Mouse (Mus musculus) right cerebral cortex, postnatal 36 days (tissue): ENCODE measurements around the gene Vil1.

ENCODE experiments used
- DNase-seq, 2 experiments: peaks; one replicate each; pipeline ENCODE4 v3.0.0; 2022; ENCODE audit warnings: low spot score in 2 of 2, mixed read lengths in 1 of 2

The Vil1 gene

DNA sequence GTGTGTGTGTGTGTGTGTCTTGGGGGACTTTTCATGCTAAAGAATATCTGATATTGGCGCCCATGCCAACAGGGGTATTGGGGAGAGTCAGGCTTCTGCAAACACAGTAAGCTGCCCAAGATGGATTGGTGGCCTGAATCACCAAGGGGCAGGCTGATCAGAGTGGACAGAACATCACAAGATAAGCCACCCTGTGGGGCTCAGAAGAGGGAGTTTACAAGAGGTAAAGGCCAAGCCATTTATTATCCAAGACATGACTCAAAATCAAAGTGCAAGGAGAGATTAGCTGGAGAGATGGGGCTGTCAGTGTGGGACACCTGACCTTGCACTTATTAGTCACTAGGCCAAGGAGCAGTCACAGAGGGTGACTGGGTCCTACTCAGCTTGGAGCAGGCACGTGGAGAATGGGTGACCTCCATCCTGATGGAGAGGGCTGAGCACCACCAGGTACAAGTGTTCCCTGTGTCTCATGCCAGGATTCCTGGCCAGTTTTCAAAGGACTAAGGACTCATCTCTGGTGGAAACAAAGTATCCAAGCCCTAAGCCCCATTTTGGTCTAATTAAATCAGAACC, 2.7 kb downstream of the Vil1 start:
- DNase-seq: no peak

DNA sequence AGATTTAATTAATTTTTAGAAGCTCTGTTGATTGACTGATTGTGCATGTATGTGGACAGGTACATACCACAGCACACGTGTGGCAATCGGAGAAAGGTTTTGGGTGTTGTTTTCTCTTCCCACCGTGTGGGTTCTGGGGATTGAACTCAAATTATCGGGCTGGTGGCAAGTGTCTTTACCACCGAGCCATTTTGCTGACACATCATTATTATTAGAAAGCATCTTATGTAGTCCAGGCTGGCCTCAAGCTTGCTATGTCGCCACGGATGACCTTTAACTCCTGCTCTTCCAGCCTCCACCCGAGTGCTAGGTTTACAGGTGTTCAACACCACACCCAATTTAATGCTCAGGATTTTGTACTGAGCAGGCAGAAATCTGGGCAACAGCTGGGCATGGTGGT, 3.5 kb downstream of the Vil1 start:
- no peak for DNase-seq

DNA sequence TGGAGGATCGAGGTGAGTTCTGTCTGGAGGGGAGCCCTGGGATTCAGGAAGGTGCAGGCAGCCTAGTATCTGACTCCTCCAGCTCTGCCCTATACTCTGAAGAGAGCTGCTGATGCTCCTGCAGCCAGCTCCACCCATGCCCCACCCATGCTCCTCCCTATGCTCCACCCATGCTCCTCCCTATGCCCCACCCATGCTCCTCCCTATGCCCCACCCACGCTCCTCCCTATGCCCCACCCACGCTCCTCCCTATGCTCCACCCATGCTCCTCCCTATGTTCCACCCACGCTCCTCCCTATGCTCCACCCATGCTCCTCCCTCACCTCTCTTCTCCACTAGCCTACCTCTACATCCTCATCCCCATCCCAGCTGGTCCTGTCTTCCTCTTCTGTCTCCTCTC, 6.0 kb downstream of the Vil1 start:
- no peak for DNase-seq

DNA sequence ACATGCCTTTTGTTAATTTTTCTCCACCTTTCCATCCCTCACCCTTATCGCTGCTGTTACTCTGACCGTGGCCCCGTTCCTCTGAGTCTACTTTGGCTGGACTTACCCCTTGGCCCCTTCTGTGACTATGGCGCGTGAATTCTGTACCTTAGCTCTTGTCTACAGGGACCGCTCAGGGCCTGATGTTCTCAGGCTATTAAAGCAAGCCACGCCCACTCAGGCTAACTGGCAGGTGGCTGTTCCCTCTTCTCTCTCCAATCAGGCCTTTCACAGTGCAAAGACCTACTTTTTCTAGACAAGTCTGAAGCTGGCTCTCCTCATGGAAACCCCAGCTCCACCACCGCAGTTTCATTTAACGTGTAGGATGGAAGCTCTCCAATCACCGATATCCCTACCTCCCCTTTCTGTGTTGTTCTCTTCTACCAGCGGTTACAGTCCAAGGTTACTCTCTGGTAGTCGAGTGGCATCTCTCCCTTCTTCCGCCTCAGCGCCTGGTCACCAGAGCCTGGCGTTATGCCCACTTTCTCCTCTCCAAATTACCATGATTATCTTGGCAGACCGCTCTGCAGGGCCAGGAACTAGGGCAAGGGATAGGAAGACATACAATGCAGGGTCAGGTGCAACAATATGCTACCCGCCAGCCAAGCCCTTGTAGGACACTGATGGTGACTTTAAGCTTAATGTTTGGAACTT, 9.7 kb downstream of the Vil1 start:
- no peak for DNase-seq

DNA sequence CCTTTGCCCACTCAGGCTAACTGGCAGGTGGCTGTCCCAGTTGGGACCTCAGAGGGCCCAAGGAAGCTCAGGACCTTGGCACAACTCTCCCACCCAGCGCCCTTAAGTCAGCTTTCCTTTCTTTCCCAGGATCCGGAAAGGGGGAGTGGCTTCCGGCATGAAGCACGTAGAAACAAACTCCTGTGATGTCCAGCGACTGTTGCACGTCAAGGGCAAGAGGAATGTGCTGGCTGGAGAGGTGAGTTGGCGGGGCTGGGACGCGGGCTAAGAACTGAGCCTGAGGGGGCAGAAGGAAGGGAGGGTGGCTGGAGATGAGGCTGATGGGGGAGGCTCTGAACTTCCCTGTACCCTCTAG, 10.2 kb downstream of the Vil1 start:
- DNase-seq: no peak

DNA sequence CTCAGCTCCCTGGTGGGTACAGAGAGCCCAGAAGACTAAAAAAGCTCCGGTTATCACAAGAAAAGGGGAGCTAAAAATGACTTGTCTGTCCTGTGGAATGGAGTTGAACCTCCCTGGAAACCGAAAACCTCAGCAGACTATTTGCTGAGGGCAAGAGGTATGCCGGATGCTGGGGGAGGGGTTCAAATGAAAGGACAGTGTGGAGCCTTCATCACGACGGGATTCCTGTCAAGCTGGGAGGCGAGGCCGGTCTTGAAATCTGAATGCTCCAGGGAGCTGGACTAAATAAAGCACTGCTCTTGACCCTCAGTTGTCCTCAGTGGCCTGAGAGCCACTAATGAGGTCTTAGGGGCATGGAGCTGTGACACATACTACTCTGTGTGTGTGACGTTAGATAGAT, 14.0 kb downstream of the Vil1 start:
- no peak for DNase-seq

DNA sequence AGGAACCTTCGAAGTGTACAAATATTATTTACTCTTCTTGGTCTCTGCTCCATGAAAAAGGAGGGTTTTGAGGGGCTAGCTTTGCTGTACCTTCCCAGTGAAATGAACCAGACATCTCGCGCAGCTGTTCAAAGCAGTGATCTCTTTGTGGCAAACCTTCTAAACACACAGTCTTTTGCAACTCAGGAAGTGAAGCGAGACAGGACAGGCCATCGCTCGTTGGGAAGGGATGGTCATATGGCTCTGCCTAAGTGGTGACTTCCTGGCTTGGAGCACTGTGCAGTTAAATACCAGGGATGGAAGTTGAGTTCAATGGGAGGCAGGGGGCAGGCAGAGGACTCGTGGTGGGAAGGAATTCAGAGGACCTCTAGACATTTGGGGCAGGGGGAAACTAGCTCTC, 16.7 kb downstream of the Vil1 start:
- DNase-seq: no peak

DNA sequence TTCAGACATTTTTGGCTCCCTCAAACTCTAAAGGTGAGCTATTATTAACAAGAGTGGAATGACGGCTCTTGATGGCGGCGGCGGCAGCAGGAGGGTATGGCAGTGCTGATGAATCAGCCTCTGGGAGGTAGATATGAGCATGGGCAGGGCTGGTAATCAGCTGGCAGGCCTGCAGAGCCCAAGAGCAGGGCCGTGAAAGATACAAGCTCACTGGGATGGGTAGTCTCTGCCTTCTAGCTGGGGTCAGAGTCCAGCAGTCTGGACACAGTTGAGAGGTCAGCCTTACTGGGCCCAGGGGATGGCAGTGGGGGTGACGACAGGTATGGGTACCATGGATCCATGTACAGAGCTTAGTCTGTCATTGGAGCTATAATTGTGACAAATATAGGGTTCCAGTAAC, 24.0 kb downstream of the Vil1 start:
- no peak for DNase-seq

GRCm38 (mm10) chr1:74434596-74434995, 25.4 kb downstream of the Vil1 start:
- DNase-seq: no peak

DNA sequence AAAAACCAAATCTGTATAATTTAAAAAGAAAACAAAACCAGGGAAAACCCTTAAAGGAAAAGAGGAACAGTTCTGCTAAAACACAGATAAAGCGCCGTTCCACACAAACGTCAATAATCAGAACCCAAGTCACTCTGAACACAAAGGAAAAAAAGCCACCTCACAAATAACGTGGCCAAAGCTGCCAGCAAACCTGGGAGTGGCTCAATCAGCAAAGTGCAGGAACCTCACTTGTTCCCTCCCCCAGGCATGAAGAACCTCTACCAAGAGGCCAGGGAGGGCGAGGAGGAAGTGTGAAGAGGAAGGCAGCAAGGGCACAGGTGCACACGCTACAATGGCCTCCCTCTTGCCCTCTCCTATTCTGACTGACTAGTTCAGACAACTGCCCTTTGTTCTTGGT, 26.4 kb downstream of the Vil1 start:
- DNase-seq: no peak

GRCm38 (mm10) chr1:74437702-74438427, 28.7 kb downstream of the Vil1 start:
- peak; percentile 25 to 63 for DNase-seq

GRCm38 (mm10) chr1:74439166-74439876, 30.1 kb downstream of the Vil1 start:
- peak in 1 of 2 experiments; percentile 55 for DNase-seq

- DNase-seq: no peak
Measured at GRCm38 (mm10) chr1:74444538-74444937, 35.4 kb downstream of the Vil1 start.

- DNase-seq: no peak
Measured at GRCm38 (mm10) chr1:74452611-74453045, 43.5 kb downstream of the Vil1 start.

- no peak for DNase-seq
Measured at GRCm38 (mm10) chr1:74460273-74460672, 51.1 kb downstream of the Vil1 start.
